Mouse (Mus musculus) lung, adult 2 months (tissue): ENCODE measurements around the gene Tssk1. TPM values are rescaled to one million over a fixed set of nuclear protein-coding genes. Genes with fewer than 3 reads are reported as not detected.

ENCODE experiments used
- DNase-seq: peaks from one replicate; pipeline ENCODE4 v3.0.0; 2022
- H3K4me1 ChIP-seq: fragments of 200-500 bp; 2 replicates; pipeline ENCODE4 v1.6.1; 2011; ENCODE audit warnings: low read length; ENCODE audit not compliant: control insufficient read depth, insufficient read depth
- H3K4me3 ChIP-seq: fragments of 200-500 bp; replicated peaks from 2 replicates; pipeline ENCODE3; 2011; ENCODE audit warnings: low read depth, mild to moderate bottlenecking, control low read depth, low read length; ENCODE audit errors: extremely low read depth
- CTCF ChIP-seq: fragments of 200-500 bp; IDR thresholded peaks from 2 replicates; pipeline ENCODE4 v1.5.1; 2011; ENCODE audit warnings: mild to moderate bottlenecking, low read length, control low read depth; ENCODE audit not compliant: insufficient read depth
- POLR2A ChIP-seq: fragments of 200-500 bp; IDR thresholded peaks from 2 replicates; pipeline ENCODE4 v1.6.1; 2011; ENCODE audit warnings: low read depth, mild to moderate bottlenecking, control low read depth, low read length, borderline replicate concordance; ENCODE audit errors: extremely low read depth
- WGBS: fragments of 180-500 bp; shearing (Covaris S2); methylation state at CpG from one replicate; pipeline ENCODE4 v1.1.7; 2018; 5-methylcytosine and 5-hydroxymethylcytosine counted together
- polyA plus RNA-seq: library from polyadenylated mRNA; depleted of rRNA; stranded (reverse); fragments of >200 nt; gene quantifications from 2 replicates; pipeline ENCODE4 v1.2.3, GENCODE M21; 2012

Tssk1 gene
- polyA plus RNA-seq, 1 experiment: 0.09 TPM

GRCm38 (mm10) chr16:17865770-17866169 is 28.3 kb upstream of the Tssk1 start:
- no peak overlapping the region for H3K4me3 ChIP-seq
- WGBS: 51% methylated on average over 6 of the region's 6 CpGs
- no peaks in the 10 kb centered on the region; the same call in 1 of the 2 replicates for H3K4me1 ChIP-seq
- TF ChIP-seq CTCF: no peak
- no peak for TF ChIP-seq POLR2A
- no peak for DNase-seq

DNA sequence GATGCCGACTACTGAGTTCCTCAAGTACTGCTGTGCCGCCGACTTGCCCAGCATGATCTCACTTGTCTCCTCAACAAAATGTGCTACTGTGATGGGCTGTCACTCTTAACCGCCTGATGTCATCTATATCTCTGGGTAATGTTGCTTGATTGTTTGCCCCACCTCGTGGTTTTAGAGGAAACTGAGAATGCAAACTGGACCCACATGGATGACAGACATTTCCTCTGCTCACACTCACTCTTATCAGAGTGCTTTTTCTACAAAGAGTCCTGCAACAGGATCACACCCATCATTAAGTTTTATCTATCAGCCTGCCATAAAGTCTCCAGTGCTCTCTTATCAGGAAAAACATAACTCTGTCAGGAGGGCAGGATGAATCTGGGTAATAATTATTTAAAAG is 22.8 kb upstream of the Tssk1 start:
- TF ChIP-seq POLR2A (no peak), CTCF (no peak)
- no peak for DNase-seq
- Histone ChIP-seq H3K4me3 (no peak overlapping the region), H3K4me1 (peaks cover 3% of the 10 kb centered on the region; the same call in 1 of the 2 replicates)
- 59% methylated on average over 5 of the region's 5 CpGs for WGBS

DNA sequence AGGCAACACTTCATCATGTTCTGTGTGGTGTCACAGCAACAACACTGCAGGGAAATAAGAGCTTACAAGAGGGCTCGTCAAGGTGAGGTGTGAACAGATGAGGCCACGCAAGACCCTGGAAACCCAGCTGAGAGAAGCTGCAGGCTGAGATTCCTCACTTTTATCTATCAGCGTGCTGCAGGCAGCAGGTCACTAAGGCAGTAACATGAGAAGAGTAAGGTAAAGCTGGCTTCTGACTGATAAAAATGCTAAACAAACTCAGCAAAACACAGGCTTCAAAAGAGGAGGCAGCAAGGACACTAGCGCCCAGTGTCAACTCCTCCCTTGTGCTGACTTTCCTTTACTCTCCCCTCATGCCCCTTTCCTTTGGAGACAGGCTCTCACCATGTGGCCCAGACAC is 21.0 kb upstream of the Tssk1 start:
- no peak for DNase-seq
- Histone ChIP-seq H3K4me1 (peaks cover 3% of the 10 kb centered on the region; the same call in 1 of the 2 replicates), H3K4me3 (no peak overlapping the region)
- TF ChIP-seq POLR2A (no peak), CTCF (no peak)
- WGBS: 62% methylated on average over 4 of the region's 4 CpGs

- 65% methylated on average over 4 of the region's 4 CpGs for WGBS
- TF ChIP-seq POLR2A (no peak), CTCF (no peak)
- Histone ChIP-seq H3K4me3 (no peak overlapping the region), H3K4me1 (peaks cover 3% of the 10 kb centered on the region; the same call in 1 of the 2 replicates)
- DNase-seq: no peak
Measured at GRCm38 (mm10) chr16:17875174-17875573, 18.8 kb upstream of the Tssk1 start.

- WGBS: 98% methylated on average over 1 of the region's 1 CpGs
- no peak for DNase-seq
- H3K4me1 ChIP-seq: peaks cover 3% of the 10 kb centered on the region; the same call in 1 of the 2 replicates
- TF ChIP-seq POLR2A: no peak
- H3K4me3 ChIP-seq: no peak overlapping the region
Measured at GRCm38 (mm10) chr16:17876096-17876495, 17.9 kb upstream of the Tssk1 start.

DNA sequence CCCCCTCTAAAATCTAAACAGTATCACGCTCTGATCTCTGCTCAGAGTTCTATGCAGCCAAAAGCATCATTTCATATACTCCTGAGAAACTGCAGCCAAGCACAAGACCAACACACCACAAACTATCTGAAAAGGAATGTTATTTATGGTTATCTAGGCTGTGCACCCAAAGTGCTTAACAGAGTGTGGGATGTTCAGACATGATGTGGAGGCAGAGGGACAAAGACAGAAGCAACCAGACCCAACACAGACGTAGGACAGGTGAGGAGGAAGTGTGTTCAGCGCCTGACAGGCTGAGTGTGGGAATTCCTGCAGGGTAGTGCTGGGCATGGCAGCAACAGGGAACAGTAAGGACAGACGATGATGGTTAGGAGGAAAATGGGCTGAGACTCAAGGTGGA is 14.5 kb upstream of the Tssk1 start:
- 76% methylated on average over 4 of the region's 4 CpGs for WGBS
- H3K4me3 ChIP-seq: no peak overlapping the region
- DNase-seq: no peak
- H3K4me1 ChIP-seq: peaks cover 5% of the 10 kb centered on the region; the same call in 1 of the 2 replicates
- TF ChIP-seq CTCF: no peak
- no peak for TF ChIP-seq POLR2A

- H3K4me3 ChIP-seq: no peak overlapping the region
- DNase-seq: no peak
- H3K4me1 ChIP-seq: peaks cover 2% of the 10 kb centered on the region; the same call in 1 of the 2 replicates
- no peak for TF ChIP-seq CTCF
Measured at GRCm38 (mm10) chr16:17882196-17882595, 11.8 kb upstream of the Tssk1 start.

DNA sequence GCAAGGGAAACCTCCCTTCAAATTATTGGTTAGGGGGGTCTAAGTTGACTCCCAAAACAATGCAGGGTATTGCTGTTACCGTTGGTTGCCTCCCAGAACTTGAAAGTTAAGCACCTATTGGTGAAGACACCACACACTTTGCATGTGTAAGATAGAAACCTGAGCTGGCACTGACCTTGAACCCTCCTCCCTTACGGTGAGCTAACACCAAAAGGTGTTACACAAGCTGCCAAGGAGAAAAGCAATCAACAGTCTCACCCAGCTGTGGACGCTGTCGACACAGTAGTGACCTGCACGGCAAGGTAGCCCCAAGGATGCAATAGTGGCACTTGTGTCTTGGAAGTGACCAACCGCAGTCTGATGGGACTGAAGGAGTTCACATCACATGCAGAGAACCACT is 9.9 kb upstream of the Tssk1 start:
- H3K4me3 ChIP-seq: no peak overlapping the region
- no peak for DNase-seq
- WGBS: 65% methylated on average over 6 of the region's 6 CpGs
- H3K4me1 ChIP-seq: peaks cover 2% of the 10 kb centered on the region; the same call in 1 of the 2 replicates
- TF ChIP-seq POLR2A (no peak), CTCF (no peak)

DNA sequence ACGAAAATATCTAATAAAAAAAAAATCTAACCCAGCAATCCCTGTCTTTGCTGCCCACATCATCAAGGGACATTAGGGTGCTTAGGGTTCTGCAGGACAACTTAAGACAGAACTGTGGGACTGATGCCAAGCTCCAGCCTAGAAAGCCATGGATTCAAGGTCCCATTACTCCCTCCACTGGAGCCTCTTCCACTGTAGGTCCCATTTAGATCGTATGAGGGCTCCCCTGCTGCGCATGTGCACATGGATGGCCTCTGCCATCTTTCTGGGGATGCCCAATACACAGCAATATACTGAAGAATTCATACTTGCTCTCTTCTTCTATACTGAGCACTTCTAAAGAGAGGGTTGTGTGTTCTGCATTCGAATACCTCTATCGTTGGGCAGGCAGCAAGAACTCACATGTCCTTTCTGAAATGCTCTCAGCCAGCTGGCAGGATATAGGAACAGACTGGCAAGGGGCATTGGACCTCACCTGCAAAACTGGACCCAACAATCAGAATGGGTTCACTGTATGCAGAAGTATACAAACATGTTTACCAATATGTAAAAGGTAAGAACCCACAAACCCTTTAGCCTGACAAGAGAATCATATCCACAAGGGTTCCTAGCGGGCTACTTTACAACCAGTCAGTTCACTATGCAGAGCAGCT is 4.2 kb upstream of the Tssk1 start:
- H3K4me3 ChIP-seq: no peak overlapping the region
- TF ChIP-seq POLR2A: no peak
- TF ChIP-seq CTCF: no peak
- H3K4me1 ChIP-seq: peaks cover 7% of the 10 kb centered on the region; the same call in 1 of the 2 replicates
- WGBS: 73% methylated on average over 6 of the region's 6 CpGs
- no peak for DNase-seq

DNA sequence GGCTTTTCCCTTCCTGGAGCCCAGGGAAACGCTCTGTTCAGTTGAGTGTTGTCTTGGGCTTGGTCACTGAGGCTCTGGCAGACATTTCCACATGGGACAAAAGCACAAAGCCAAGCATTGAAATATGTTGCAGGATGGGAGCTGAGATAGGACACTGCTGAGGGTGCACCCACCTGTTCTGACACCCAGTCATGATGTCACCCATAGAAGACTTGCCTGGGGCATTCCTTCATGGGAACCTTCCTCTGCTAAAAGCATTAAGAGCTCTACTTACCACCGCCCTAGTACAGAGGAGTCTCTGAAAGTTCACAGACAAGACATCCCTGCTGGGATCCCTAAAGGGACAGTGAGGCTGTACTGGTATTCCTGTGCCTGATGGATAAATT is 3.7 kb upstream of the Tssk1 start:
- DNase-seq: no peak
- Histone ChIP-seq H3K4me3 (no peak overlapping the region), H3K4me1 (peaks cover 7% of the 10 kb centered on the region; the same call in 1 of the 2 replicates)
- no peak for TF ChIP-seq CTCF
- TF ChIP-seq POLR2A: no peak
- WGBS: 38% methylated on average over 2 of the region's 2 CpGs

GRCm38 (mm10) chr16:17890917-17891566 is 3.0 kb upstream of the Tssk1 start:
- peak overlapping the region; percentile 65 for H3K4me3 ChIP-seq
- peak; percentile 50; the same call in 1 of the 2 replicates for TF ChIP-seq POLR2A
- no peak for TF ChIP-seq CTCF
- under 1% methylated on average over 44 of the region's 44 CpGs for WGBS
- peaks cover 7% of the 10 kb centered on the region; the same call in 1 of the 2 replicates for H3K4me1 ChIP-seq
- DNase-seq: peak; percentile 77
